Mouse (Mus musculus): ENCODE measurements at regions not wholly inside any gene's neighbourhood (a gene's known extent, or its start where the extent isn't known, plus 50 kb on each side); places are given as distances from the start of the nearest gene placed in this dataset.

DNA sequence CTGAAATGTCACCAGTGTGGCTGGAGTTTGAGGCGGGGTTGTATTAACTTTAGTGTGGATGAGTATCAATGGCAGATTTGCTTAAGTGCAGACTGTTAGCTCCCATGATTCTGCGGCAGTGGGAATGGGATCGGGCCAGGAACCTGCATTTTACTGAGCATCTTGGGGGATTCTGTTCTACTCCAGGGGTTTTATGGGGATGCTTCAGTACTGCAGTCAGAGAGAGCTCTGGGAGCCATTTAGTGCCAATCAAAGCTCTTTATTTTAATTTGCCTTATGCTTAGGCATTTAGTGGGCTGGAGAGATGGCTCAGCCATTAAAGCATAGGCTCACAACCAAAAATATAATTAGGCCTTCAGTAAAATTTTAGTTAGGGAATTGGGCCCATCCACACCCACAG is 148.0 kb upstream of the Ddhd1 start:
- TF ChIP-seq CTCF (IDR thresholded peaks at IDR 0.05; ENCODE audit: low read depth) (no peak), EP300 (IDR thresholded peaks at IDR 0.05; ENCODE audit: low read depth) (no peak)
